Mouse (Mus musculus): ENCODE results near the gene Cd81.

GRCm38 (mm10) chr7:143055499-143056186, 3.1 kb downstream of the Cd81 start:
- no peak for TF ChIP-seq CTCF (IDR thresholded peaks at IDR 0.05; ENCODE audit: control insufficient read depth, insufficient read depth, insufficient read length)
- TF ChIP-seq MYOG (IDR thresholded peaks at IDR 0.05; ENCODE audit: control insufficient read depth, extremely low read depth, insufficient read length), result no peak
- TF ChIP-seq FOSL1 (IDR thresholded peaks at IDR 0.05; ENCODE audit: insufficient read depth, low read length, poor library complexity, severe bottlenecking), result no peak

Data from C2C12 (cell line).